In genomic region chr8:120211345-120211744, GRCm38 (mm10) we compare ENCODE assay signal across 12 mouse cellular contexts. TPM values are rescaled to one million over a fixed set of nuclear protein-coding genes. Genes with fewer than 3 reads are reported as not detected.
A peak's percentile ranks its signal among the peaks of the same experiment; 100 is the strongest.
DNase-seq lines count a peak whose midpoint lies in the region; ATAC-seq lines count a peak whose summit lies in the region.
"Had no signal": no experiment of that assay in that cellular context is flagged by ENCODE, and none has a peak within 500 bp of the region (broad histone marks: within the 10 kb centered on the region; RNA-seq: fewer than 3 reads in every experiment).

No protein-coding gene starts in this region.

- 10% methylated on average over 3 of the region's 4 CpGs for WGBS in heart, embryonic 13.5 days
- WGBS in midbrain, embryonic 11.5 days, result 12% methylated on average over 3 of the region's 4 CpGs
- 16% methylated on average over 4 of the region's 4 CpGs for WGBS in midbrain, embryonic 13.5 days
- 26% methylated on average over 3 of the region's 4 CpGs for WGBS in neural tube, embryonic 11.5 days

- 0 out of 2 replicates have a peak overlapping the region, but pooled peaks have one; percentile 11 for H3K9ac ChIP-seq in heart, embryonic 13.5 days
- 0 out of 2 replicates have a peak overlapping the region, but pooled peaks have one; percentile 9 for H3K9ac ChIP-seq in midbrain, embryonic 11.5 days (ENCODE audit: low read length)
- no peak overlapping the region for H3K9ac ChIP-seq in midbrain, embryonic 13.5 days (replicated peaks)
- no peak overlapping the region for H3K9ac ChIP-seq in neural tube, embryonic 11.5 days (ENCODE audit: low read length)

- H3K9me3 ChIP-seq in heart, embryonic 13.5 days, result no peaks in the 10 kb centered on the region
- H3K9me3 ChIP-seq in midbrain, embryonic 11.5 days (ENCODE audit: control insufficient read depth, low read length), result no peaks in the 10 kb centered on the region
- H3K9me3 ChIP-seq in midbrain, embryonic 13.5 days, result no peaks in the 10 kb centered on the region
- H3K9me3 ChIP-seq in neural tube, embryonic 11.5 days (ENCODE audit: control insufficient read depth, low read length), result no peaks in the 10 kb centered on the region

- H3K4me1 ChIP-seq in heart, embryonic 13.5 days, result peaks cover 44% of the 10 kb centered on the region
- H3K4me1 ChIP-seq in midbrain, embryonic 11.5 days (ENCODE audit: control insufficient read depth, insufficient read depth, low read length), result peaks cover 22% of the 10 kb centered on the region
- H3K4me1 ChIP-seq in midbrain, embryonic 13.5 days (replicated peaks), result peaks cover 35% of the 10 kb centered on the region
- H3K4me1 ChIP-seq in neural tube, embryonic 11.5 days (ENCODE audit: control insufficient read depth, insufficient read depth, low read length), result peaks cover 23% of the 10 kb centered on the region

- intact Hi-C loops in left cerebral cortex, postnatal 36 days (cut with DNase I), result loop anchor here (5.0 kb wide), 1 partner anchor 34 kb away; the partner anchor contains the start of gene Fam92b

- H3K27me3 ChIP-seq in heart, embryonic 13.5 days (replicated peaks), result 0 out of 2 replicates have a peak, but pooled peaks cover 3% of the 10 kb centered on the region
- H3K27me3 ChIP-seq in midbrain, embryonic 11.5 days (ENCODE audit: control insufficient read depth, insufficient read depth, low read length), result no peaks in the 10 kb centered on the region
- H3K27me3 ChIP-seq in midbrain, embryonic 13.5 days, result no peaks in the 10 kb centered on the region
- H3K27me3 ChIP-seq in neural tube, embryonic 11.5 days (ENCODE audit: control insufficient read depth, insufficient read depth, low read length), result no peaks in the 10 kb centered on the region

- no peak overlapping the region for H3K4me2 ChIP-seq in heart, embryonic 13.5 days
- no peak overlapping the region for H3K4me2 ChIP-seq in midbrain, embryonic 11.5 days
- no peak overlapping the region for H3K4me2 ChIP-seq in midbrain, embryonic 13.5 days (replicated peaks)
- no peak overlapping the region for H3K4me2 ChIP-seq in neural tube, embryonic 11.5 days (ENCODE audit: low read depth)

- no peaks in the 10 kb centered on the region for H3K36me3 ChIP-seq in heart, embryonic 13.5 days
- H3K36me3 ChIP-seq in midbrain, embryonic 11.5 days (ENCODE audit: control insufficient read depth, insufficient read depth, low read length), result no peaks in the 10 kb centered on the region
- no peaks in the 10 kb centered on the region for H3K36me3 ChIP-seq in midbrain, embryonic 13.5 days
- H3K36me3 ChIP-seq in neural tube, embryonic 11.5 days (ENCODE audit: control insufficient read depth, insufficient read depth, low read length), result no peaks in the 10 kb centered on the region

- H3K4me3 ChIP-seq in heart, embryonic 13.5 days, result no peak overlapping the region
- no peak overlapping the region for H3K4me3 ChIP-seq in midbrain, embryonic 11.5 days (ENCODE audit: low read depth, low read length)
- no peak overlapping the region for H3K4me3 ChIP-seq in midbrain, embryonic 13.5 days (replicated peaks)
- H3K4me3 ChIP-seq in neural tube, embryonic 11.5 days (ENCODE audit: low read depth, low read length), result no peak overlapping the region

- H3K27ac ChIP-seq in heart, embryonic 13.5 days (replicated peaks), result no peak overlapping the region
- H3K27ac ChIP-seq in midbrain, embryonic 11.5 days (ENCODE audit: low read depth, low read length), result no peak overlapping the region
- H3K27ac ChIP-seq in midbrain, embryonic 13.5 days, result no peak overlapping the region
- no peak overlapping the region for H3K27ac ChIP-seq in neural tube, embryonic 11.5 days (ENCODE audit: low read depth, low read length)

- DNase-seq in heart, adult 9 months (ENCODE audit: low spot score in 2 of 2), result no peak
- DNase-seq in midbrain, embryonic 11.5 days (ENCODE audit: low spot score, missing footprints), result no peak
- peak; percentile 66 for DNase-seq in embryo, embryonic 9.5 days (ENCODE audit: extremely low spot score)
- DNase-seq in neural tube, embryonic 11.5 days (ENCODE audit: low spot score), result peak; percentile 52
- no peak for DNase-seq in left cerebral cortex, postnatal 36 days (ENCODE audit: low spot score in 2 of 2)
- DNase-seq in urinary bladder, adult 2 months (ENCODE audit: low spot score), result no peak
- DNase-seq: cerebellum, adult 9-10 months; right cerebral cortex, postnatal 14 days; thymus, postnatal 14 days had no signal

- no peak for ATAC-seq in heart, embryonic 13.5 days (ENCODE audit: extremely low read depth, insufficient number of reproducible peaks, low FRiP score, low TSS enrichment)
- ATAC-seq in midbrain, embryonic 11.5 days (ENCODE audit: low FRiP score), result peak; percentile 31; the same call in 1 of the 2 replicates
- no peak; the same call in 1 of the 2 replicates for ATAC-seq in midbrain, embryonic 13.5 days
- no peak for ATAC-seq in neural tube, embryonic 11.5 days (ENCODE audit: insufficient read depth, low FRiP score, low TSS enrichment)
- ATAC-seq: inflammation-experienced regulatory T-cells, adult 6 months had no signal

RNA-seq across cellular contexts. Expression of gene Gse1, which starts 16.9 kb away (rescaled TPM):
- 8.5 and 8.6 TPM in 2 replicates for polyA plus RNA-seq in heart, embryonic 13.5 days (2015; fragmentation: Nextera tagmentation; extraction: Ambion mirVana)
- 18.5 and 20.7 TPM in 2 replicates for polyA plus RNA-seq in midbrain, embryonic 11.5 days (2014; fragmentation: Nextera tagmentation; extraction: Ambion mirVana)
- polyA plus RNA-seq in midbrain, embryonic 13.5 days (2015; fragmentation: Nextera tagmentation; extraction: Ambion mirVana), result 22.3 and 22.5 TPM in 2 replicates
- polyA plus RNA-seq in neural tube, embryonic 11.5 days (2014; fragmentation: Nextera tagmentation; extraction: Ambion mirVana), result 19.9 and 33.5 TPM in 2 replicates
- total RNA-seq in left cerebral cortex, postnatal 36 days (2021), result 10 to 100 TPM; 64.1 to 87.6 TPM
- polyA plus RNA-seq in urinary bladder, adult 2 months (2012; rRNA removed), result 27.5 and 30.2 TPM in 2 replicates

RNA-seq across cellular contexts. Expression of gene Fam92b, which starts 34.1 kb away (rescaled TPM):
- not detected in 2 replicates for polyA plus RNA-seq in heart, embryonic 13.5 days (2015; fragmentation: Nextera tagmentation; extraction: Ambion mirVana)
- polyA plus RNA-seq in midbrain, embryonic 11.5 days (2014; fragmentation: Nextera tagmentation; extraction: Ambion mirVana), result 2.4 and 3.4 TPM in 2 replicates
- 2.3 and 2.4 TPM in 2 replicates for polyA plus RNA-seq in midbrain, embryonic 13.5 days (2015; fragmentation: Nextera tagmentation; extraction: Ambion mirVana)
- polyA plus RNA-seq in neural tube, embryonic 11.5 days (2014; fragmentation: Nextera tagmentation; extraction: Ambion mirVana), result 0.90 and 1.0 TPM in 2 replicates
- under 1 TPM; 0.27 to 0.45 TPM for total RNA-seq in left cerebral cortex, postnatal 36 days (2021)
- polyA plus RNA-seq in urinary bladder, adult 2 months (2012; rRNA removed), result not detected in 2 replicates
- polyA plus RNA-seq: inflammation-experienced regulatory T-cells, adult 6 months had no signal

Comparison
In these comparisons a context has a peak if more than half of its experiments do, and no peak if none do; other contexts are left out.
1. H3K9ac ChIP-seq: peak in heart, embryonic 13.5 days (single experiment) and midbrain, embryonic 11.5 days (single experiment); none in midbrain, embryonic 13.5 days (single experiment) and neural tube, embryonic 11.5 days (single experiment).
2. DNase-seq: peak in embryo, embryonic 9.5 days (single experiment) and neural tube, embryonic 11.5 days (single experiment); none in heart, adult 9 months (0 of 2), midbrain, embryonic 11.5 days (single experiment), left cerebral cortex, postnatal 36 days (0 of 2) and urinary bladder, adult 2 months (single experiment).